Mouse (Mus musculus): Measurements from ENCODE around the gene Aplp2. TPM values are rescaled to one million over a fixed set of nuclear protein-coding genes. Genes with fewer than 3 reads are reported as not detected.
"Not testable (repeated sequence)": the region's sequence is repeated elsewhere in the genome, so short reads cannot be mapped to it uniquely, and the experiment has no call there.

The Aplp2 gene
- polyA plus RNA-seq, 1 experiment from 2014 or later = 292 TPM

DNA sequence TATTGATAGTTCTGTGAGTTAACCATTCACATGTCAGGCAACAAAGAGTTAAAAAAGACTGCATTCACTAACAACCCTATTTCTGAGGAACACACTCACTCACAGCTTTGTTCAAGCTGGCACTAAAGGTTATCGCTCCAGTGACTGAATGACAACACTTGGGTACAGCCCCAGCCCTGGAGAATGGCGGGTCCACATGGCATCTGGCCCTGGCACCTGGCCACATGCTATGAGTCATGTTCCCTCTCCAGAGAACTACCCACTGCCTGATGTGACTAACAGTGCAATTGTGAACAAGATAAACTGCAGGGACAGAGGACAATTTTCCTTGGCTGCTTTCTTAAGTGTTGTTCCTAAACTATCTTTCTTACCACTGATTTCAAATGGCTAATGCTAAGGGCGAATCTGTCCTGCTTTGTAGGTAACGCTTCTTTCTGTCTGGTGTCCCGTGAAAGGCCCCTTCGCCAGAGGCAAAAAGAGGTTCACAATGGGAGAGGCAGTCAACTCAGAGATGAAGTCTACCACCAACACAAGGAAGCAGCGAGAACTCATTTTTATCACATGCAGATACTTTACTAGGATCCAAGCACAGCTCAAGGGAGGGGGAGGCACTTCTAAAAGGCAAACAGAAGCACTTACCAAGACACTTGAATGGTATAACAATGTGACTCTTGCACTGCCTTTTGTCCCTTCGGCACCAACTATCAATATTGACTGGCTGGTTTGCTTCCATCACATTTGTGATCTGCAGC is 35.1 kb downstream of the Aplp2 start:
- Histone ChIP-seq H3K4me2 (peak overlapping the region; percentile 44), H3K4me1 (peaks cover 56% of the 10 kb centered on the region), H3K27ac (replicated peaks) (peak overlapping the region; percentile 88), H3K36me3 (peaks cover 28% of the 10 kb centered on the region), H3K9ac (peak overlapping the region; percentile 62; the same call in 1 of the 2 replicates), H3K4me3 (no peak overlapping the region), H3K9me3 (no peaks in the 10 kb centered on the region), H3K27me3 (replicated peaks) (no peaks in the 10 kb centered on the region)
- peak; percentile 85 for ATAC-seq (ENCODE audit: extremely low read depth, insufficient number of reproducible peaks, low FRiP score, low TSS enrichment)
- WGBS = 33% methylated on average over 8 of the region's 8 CpGs

DNA sequence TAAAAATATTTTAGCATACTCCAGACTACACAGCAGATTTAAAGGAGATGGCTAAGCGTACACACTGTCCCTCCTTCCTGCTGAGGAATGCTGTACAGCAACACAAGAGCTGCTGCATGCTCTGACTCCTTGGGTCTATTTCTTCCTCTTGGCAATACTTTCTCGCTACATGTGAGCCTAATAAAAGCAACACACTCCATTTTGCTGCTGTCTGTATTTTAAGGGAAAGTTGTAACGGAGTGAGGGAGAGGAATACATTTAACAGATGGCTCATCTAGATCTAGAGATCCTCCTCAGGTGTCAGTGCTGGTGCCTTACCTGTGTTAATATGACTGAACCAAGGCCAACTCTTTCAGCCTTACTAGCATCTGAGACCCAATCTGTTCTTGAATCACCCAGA is 35.6 kb downstream of the Aplp2 start:
- Histone ChIP-seq H3K9me3 (no peaks in the 10 kb centered on the region), H3K27me3 (replicated peaks) (no peaks in the 10 kb centered on the region), H3K4me2 (no peak overlapping the region), H3K36me3 (peaks cover 33% of the 10 kb centered on the region), H3K4me3 (no peak overlapping the region), H3K27ac (replicated peaks) (peak overlapping the region; percentile 88), H3K4me1 (peaks cover 52% of the 10 kb centered on the region), H3K9ac (no peak overlapping the region)
- ATAC-seq (ENCODE audit: extremely low read depth, insufficient number of reproducible peaks, low FRiP score, low TSS enrichment) = no peak
- 62% methylated on average over 3 of the region's 3 CpGs for WGBS

DNA sequence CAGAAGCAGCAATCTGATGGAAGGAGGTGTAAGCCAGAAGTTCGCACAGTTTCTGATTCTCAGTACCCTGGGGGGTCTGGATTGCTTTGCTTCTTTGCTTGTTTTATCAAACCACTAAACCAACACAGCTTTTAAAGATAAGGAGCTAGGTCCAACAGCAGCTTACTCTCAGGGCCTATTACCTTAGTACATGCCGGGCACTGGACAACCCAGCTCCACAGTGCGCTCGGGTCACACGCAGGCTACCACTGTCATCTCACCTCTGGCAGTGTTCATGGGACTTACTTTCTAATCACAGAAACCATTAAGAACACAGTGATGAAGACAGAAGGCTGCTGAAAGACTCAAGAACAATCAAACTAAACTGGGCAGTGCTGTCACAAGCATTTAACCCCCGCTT is 36.3 kb downstream of the Aplp2 start:
- ATAC-seq (ENCODE audit: extremely low read depth, insufficient number of reproducible peaks, low FRiP score, low TSS enrichment) = no peak
- Histone ChIP-seq H3K9ac (no peak overlapping the region), H3K4me2 (no peak overlapping the region), H3K9me3 (no peaks in the 10 kb centered on the region), H3K4me3 (no peak overlapping the region), H3K27me3 (replicated peaks) (no peaks in the 10 kb centered on the region), H3K27ac (replicated peaks) (peak overlapping the region; percentile 88; the same call in 1 of the 2 replicates), H3K36me3 (peaks cover 37% of the 10 kb centered on the region), H3K4me1 (peaks cover 56% of the 10 kb centered on the region)
- 37% methylated on average over 6 of the region's 6 CpGs for WGBS

DNA sequence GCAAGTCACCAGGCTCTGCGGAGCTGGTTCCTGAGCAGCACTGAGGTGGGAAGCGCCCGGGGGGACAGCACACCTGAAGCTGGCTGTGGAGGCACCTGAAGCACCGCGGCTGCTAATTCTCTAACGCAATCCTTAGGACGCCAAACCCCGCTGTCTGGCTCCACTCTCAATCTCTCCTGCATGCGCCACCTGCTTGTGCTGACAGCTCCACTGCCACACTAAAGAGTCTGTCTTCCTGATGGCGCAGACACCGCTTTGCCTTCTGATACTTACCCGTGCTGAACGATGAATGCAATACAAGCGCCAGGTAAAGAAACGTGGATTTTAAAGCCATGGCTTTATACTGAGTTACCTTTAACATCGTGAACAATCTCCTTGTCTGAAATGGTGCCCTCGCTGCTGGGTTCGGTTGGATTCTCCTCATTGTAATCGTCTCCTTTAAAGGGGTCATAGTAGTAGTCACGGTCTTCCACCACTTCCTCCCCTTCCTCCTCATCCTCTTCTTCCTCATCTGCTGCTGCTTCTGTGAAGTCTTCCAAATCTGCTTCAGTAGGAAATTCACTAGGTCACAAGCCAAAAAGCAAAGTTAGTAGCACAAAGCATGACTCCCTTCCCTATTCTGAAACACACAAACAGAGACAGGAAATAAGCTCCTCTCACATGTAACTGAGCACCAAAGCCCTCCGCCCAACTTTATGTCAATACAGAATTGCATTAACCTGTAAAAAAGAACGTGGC is 43.1 kb downstream of the Aplp2 start:
- H3K4me2 ChIP-seq = peak overlapping the region; percentile 32; the same call in 1 of the 2 replicates

DNA sequence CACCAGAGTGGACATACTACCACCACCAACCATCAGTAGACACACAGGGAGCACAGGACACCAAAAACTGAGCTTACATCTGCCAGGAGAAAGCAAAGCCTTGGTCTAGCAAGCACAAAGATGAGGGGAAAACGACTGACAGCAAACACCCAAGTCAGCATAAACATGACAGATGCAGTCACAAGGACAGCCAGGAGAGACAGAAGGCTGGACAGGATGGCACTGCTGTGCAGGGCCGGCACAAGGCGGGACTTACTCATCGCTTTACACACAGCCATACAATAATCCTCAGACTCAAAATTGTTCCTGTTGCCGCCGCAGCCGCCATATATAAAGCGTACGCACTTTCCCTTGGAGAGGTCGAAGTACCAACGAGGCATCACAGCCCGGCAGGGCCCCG is 44.3 kb downstream of the Aplp2 start:
- Histone ChIP-seq H3K4me3 (no peak overlapping the region), H3K4me1 (peaks cover 36% of the 10 kb centered on the region), H3K36me3 (peaks cover 86% of the 10 kb centered on the region), H3K27me3 (replicated peaks) (no peaks in the 10 kb centered on the region), H3K9ac (no peak overlapping the region), H3K9me3 (no peaks in the 10 kb centered on the region), H3K27ac (replicated peaks) (no peak overlapping the region), H3K4me2 (no peak overlapping the region)
- no peak for ATAC-seq (ENCODE audit: extremely low read depth, insufficient number of reproducible peaks, low FRiP score, low TSS enrichment)
- 89% methylated on average over 13 of the region's 13 CpGs for WGBS

More for the DNA sequence above, 43.1 kb downstream of the Aplp2 start:
- H3K4me3 ChIP-seq = no peak overlapping the region
- no peak overlapping the region for H3K9ac ChIP-seq
- H3K4me1 ChIP-seq = peaks cover 36% of the 10 kb centered on the region
- no peaks in the 10 kb centered on the region for H3K9me3 ChIP-seq
- ATAC-seq (ENCODE audit: extremely low read depth, insufficient number of reproducible peaks, low FRiP score, low TSS enrichment) = no peak
- H3K36me3 ChIP-seq = peaks cover 80% of the 10 kb centered on the region
- H3K27me3 ChIP-seq (replicated peaks) = no peaks in the 10 kb centered on the region
- no peak overlapping the region for H3K27ac ChIP-seq (replicated peaks)
- 70% methylated on average over 22 of the region's 22 CpGs for WGBS

DNA sequence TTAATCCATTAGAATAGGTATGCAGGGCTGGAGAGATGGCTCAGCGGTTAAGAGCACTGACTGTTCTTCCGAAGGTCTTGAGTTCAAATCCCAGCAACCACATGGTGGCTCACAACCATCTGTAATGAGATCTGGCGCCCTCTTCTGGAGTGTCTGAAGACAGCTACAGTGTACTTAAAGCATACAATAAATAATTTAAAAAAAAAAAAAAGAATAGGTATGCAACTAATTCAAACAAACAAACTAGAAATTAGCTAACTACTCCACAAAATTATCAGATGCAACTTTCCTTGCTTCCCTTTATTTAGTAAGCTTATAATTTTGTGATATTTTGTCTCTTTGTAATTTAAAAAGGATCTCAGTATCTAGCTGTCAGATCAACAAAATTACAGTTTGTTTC is 46.1 kb downstream of the Aplp2 start:
- H3K27me3 ChIP-seq (replicated peaks); H3K9ac ChIP-seq; H3K9me3 ChIP-seq; H3K4me3 ChIP-seq; H3K27ac ChIP-seq (replicated peaks); ATAC-seq (ENCODE audit: extremely low read depth, insufficient number of reproducible peaks, low FRiP score, low TSS enrichment); H3K4me2 ChIP-seq: not testable (repeated sequence)
- H3K4me1 ChIP-seq = peaks cover 33% of the 10 kb centered on the region
- peaks cover 90% of the 10 kb centered on the region for H3K36me3 ChIP-seq
- 82% methylated on average over 3 of the region's 3 CpGs for WGBS

DNA sequence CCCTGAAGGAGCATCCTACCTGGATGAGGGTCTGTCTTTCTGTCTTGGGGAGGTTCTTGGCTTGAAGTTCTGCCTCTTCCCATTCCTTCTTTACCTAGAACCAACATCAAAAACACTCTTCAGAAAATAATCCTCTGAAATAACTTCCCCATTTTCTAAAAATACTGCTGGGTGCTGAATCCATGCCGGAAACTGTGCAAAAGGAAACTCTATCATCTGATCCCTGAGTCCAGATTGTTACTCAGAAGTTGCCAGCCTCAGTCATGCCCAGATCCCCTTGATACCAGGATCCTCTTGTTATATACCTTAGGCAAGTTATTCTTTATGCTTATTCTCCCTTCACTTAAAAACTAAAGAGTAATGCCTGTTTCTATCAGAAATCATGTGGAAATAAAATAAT is 48.3 kb downstream of the Aplp2 start:
- H3K9me3 ChIP-seq = no peaks in the 10 kb centered on the region
- no peak overlapping the region for H3K27ac ChIP-seq (replicated peaks)
- peaks cover 24% of the 10 kb centered on the region for H3K4me1 ChIP-seq
- no peak overlapping the region for H3K4me2 ChIP-seq
- peaks cover 92% of the 10 kb centered on the region for H3K36me3 ChIP-seq
- no peaks in the 10 kb centered on the region for H3K27me3 ChIP-seq (replicated peaks)
- no peak for ATAC-seq (ENCODE audit: extremely low read depth, insufficient number of reproducible peaks, low FRiP score, low TSS enrichment)
- 85% methylated on average over 1 of the region's 1 CpGs for WGBS
- H3K9ac ChIP-seq = no peak overlapping the region
- no peak overlapping the region for H3K4me3 ChIP-seq

DNA sequence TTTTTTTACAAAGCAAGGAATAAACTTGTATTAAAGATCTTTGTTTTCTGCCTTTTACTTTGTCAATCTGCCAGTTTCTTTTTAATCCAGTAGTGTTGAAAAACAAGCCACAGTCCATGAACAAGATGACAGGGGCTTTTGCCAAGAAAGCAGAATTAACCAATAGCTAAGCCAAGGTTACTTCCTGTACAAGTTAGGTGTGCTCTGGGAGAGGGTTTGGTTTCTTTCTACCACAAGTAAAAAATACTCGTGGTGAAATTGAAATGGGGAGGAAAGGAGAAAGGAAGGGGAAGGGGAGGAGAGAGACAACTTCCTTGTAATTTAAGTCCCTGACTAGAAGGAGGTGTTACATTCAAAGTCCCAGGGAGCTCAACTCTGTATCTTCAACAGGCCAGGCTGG is 48.7 kb downstream of the Aplp2 start:
- no peak overlapping the region for H3K4me3 ChIP-seq
- WGBS = 55% methylated on average over 1 of the region's 1 CpGs
- no peak overlapping the region for H3K4me2 ChIP-seq
- H3K9me3 ChIP-seq = no peaks in the 10 kb centered on the region
- H3K27ac ChIP-seq (replicated peaks) = no peak overlapping the region
- H3K9ac ChIP-seq = no peak overlapping the region
- ATAC-seq (ENCODE audit: extremely low read depth, insufficient number of reproducible peaks, low FRiP score, low TSS enrichment) = no peak
- H3K4me1 ChIP-seq = peaks cover 22% of the 10 kb centered on the region
- peaks cover 92% of the 10 kb centered on the region for H3K36me3 ChIP-seq
- no peaks in the 10 kb centered on the region for H3K27me3 ChIP-seq (replicated peaks)

DNA sequence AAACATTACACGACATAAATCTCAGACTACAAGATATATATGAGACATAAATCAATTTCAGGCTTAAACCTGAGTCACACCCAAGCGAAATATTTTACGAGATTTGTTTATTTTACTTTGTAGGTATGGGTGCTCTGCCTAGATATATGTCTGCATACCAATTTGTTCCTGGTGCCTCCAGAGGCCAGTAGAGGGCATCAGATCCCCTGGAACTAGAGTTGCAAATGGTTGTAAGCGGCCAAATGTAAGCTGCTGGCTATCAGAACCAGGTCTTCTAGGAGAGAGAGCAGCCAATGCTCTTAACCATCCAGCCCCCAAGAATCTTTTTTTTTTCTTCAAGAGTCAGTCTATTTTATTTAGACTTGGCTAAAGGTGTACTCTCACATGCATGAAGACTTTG is 51.7 kb downstream of the Aplp2 start:
- no peaks in the 10 kb centered on the region for H3K27me3 ChIP-seq (replicated peaks)
- no peak overlapping the region for H3K27ac ChIP-seq (replicated peaks)
- peaks cover 96% of the 10 kb centered on the region for H3K36me3 ChIP-seq
- ATAC-seq (ENCODE audit: extremely low read depth, insufficient number of reproducible peaks, low FRiP score, low TSS enrichment) = no peak
- no peak overlapping the region for H3K4me2 ChIP-seq
- no peaks in the 10 kb centered on the region for H3K9me3 ChIP-seq
- no peak overlapping the region for H3K9ac ChIP-seq
- H3K4me1 ChIP-seq = peaks cover 26% of the 10 kb centered on the region
- no peak overlapping the region for H3K4me3 ChIP-seq
- 91% methylated on average over 4 of the region's 4 CpGs for WGBS

DNA sequence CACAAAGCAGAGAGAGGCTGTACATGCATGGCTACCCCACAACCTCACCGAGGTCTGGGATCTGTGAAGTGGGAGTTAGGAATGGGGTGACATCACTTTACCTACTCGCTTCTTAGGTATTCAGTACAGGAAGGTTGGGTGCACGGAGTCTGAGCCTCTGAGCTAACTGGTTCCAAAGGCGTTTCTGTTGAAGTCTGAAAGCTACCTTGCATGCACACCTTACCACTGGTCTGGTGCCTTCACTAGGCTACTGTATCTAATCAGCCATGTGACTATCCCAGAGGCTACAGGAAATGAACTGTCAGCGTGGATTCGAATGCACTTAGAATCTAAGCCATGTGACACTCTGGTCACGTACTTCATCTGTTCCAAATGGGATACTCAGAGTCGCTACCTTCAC is 55.0 kb downstream of the Aplp2 start:
- H3K27me3 ChIP-seq (replicated peaks) = no peaks in the 10 kb centered on the region
- peaks cover 97% of the 10 kb centered on the region for H3K36me3 ChIP-seq
- H3K9ac ChIP-seq = no peak overlapping the region
- H3K4me1 ChIP-seq = peaks cover 25% of the 10 kb centered on the region
- no peak for ATAC-seq (ENCODE audit: extremely low read depth, insufficient number of reproducible peaks, low FRiP score, low TSS enrichment)
- H3K27ac ChIP-seq (replicated peaks) = no peak overlapping the region
- no peaks in the 10 kb centered on the region for H3K9me3 ChIP-seq
- 63% methylated on average over 8 of the region's 8 CpGs for WGBS
- H3K4me3 ChIP-seq = no peak overlapping the region
- no peak overlapping the region for H3K4me2 ChIP-seq

DNA sequence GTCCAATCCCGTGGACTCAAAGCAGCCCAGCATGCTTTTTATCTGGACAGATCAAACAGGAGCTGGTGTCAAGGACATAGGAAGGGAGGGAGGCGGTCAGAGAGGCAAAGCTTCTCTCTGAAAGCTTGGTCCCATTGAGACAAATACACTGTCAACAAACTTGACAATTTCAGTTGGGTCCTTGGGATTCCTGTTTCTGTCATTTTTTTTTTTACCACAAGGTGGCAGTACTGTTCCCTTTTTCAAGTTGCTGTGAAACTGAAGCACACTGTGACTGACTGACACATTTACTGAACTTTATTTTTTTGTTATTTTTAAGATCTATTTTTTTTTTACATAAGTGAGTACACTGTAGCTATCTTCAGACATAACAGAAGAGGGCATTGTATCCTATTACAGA is 60.6 kb downstream of the Aplp2 start:
- Histone ChIP-seq H3K27me3 (replicated peaks) (no peaks in the 10 kb centered on the region), H3K9ac (no peak overlapping the region), H3K36me3 (peaks cover 91% of the 10 kb centered on the region), H3K4me2 (no peak overlapping the region), H3K4me1 (peaks cover 3% of the 10 kb centered on the region), H3K9me3 (no peaks in the 10 kb centered on the region), H3K4me3 (no peak overlapping the region), H3K27ac (replicated peaks) (no peak overlapping the region)
- no peak for ATAC-seq (ENCODE audit: extremely low read depth, insufficient number of reproducible peaks, low FRiP score, low TSS enrichment)
- WGBS = 66% methylated on average over 2 of the region's 2 CpGs

DNA sequence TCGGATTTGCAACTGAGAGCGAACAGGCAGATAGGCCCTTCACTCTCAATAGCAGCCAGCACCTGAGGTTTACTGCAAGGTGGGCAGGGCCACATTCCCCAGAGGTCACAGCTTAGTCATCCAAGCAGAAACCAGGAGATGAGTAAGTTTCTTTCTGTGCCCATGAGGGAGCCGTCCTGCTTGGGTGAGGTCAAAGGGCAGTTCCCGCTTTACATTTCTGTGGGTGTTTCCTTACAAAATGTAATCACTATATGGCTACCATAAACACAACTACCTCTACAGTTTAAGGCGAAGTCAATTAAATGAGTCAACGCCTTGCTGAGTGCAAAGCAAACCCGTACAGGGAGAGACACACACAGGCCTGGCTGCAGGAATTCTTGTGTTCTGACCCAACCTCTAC is 63.5 kb downstream of the Aplp2 start:
- Histone ChIP-seq H3K9me3 (no peaks in the 10 kb centered on the region), H3K36me3 (peaks cover 65% of the 10 kb centered on the region), H3K27me3 (replicated peaks) (no peaks in the 10 kb centered on the region), H3K4me2 (no peak overlapping the region), H3K4me3 (no peak overlapping the region), H3K4me1 (peaks cover 23% of the 10 kb centered on the region), H3K9ac (no peak overlapping the region), H3K27ac (replicated peaks) (no peak overlapping the region)
- 77% methylated on average over 7 of the region's 7 CpGs for WGBS
- no peak for ATAC-seq (ENCODE audit: extremely low read depth, insufficient number of reproducible peaks, low FRiP score, low TSS enrichment)

All from heart, embryonic 13.5 days (tissue).